In genomic region chr6:146577310-146578109, GRCm38 (mm10) we compare ENCODE assay signal across 8 mouse cellular contexts. TPM values are rescaled to one million over a fixed set of nuclear protein-coding genes. Genes with fewer than 3 reads are reported as not detected.
DNase-seq lines count a peak whose midpoint lies in the region; ATAC-seq and TF ChIP-seq lines count a peak whose summit lies in the region.

Gene Ints13 (minus strand): TSS chr6:146577835.

- 0% methylated on average over 54 of the region's 77 CpGs for WGBS in embryonic facial prominence, embryonic 14.5 days
- WGBS in heart, adult 2 months: under 1% methylated on average over 77 of the region's 77 CpGs
- WGBS in limb, embryonic 13.5 days: under 1% methylated on average over 77 of the region's 77 CpGs
- under 1% methylated on average over 76 of the region's 77 CpGs for WGBS in midbrain, embryonic 16.5 days

- H3K4me1 ChIP-seq in embryonic facial prominence, embryonic 14.5 days (ENCODE audit: control insufficient read depth, insufficient read depth, low read length): peaks cover 25% of the 10 kb centered on the region
- H3K4me1 ChIP-seq in heart, adult 2 months (ENCODE audit: control insufficient read depth, insufficient read depth, low read length): peaks cover 9% of the 10 kb centered on the region
- H3K4me1 ChIP-seq in limb, embryonic 13.5 days: peaks cover 37% of the 10 kb centered on the region
- peaks cover 38% of the 10 kb centered on the region for H3K4me1 ChIP-seq in midbrain, embryonic 16.5 days (ENCODE audit: control insufficient read depth, insufficient read depth, low read length)

- H3K36me3 ChIP-seq in embryonic facial prominence, embryonic 14.5 days (ENCODE audit: control insufficient read depth, insufficient read depth, low read length): peaks cover 3% of the 10 kb centered on the region; the same call in 1 of the 2 replicates
- peaks cover 6% of the 10 kb centered on the region for H3K36me3 ChIP-seq in heart, adult 2 months (ENCODE audit: control insufficient read depth, insufficient read depth, low read length)
- H3K36me3 ChIP-seq in limb, embryonic 13.5 days: no peaks in the 10 kb centered on the region
- H3K36me3 ChIP-seq in midbrain, embryonic 16.5 days (ENCODE audit: control insufficient read depth, insufficient read depth, low read length): no peaks in the 10 kb centered on the region

- peak; percentile 49; the same call in 1 of the 2 replicates for TF ChIP-seq EP300 in heart, adult 2 months (IDR thresholded peaks at IDR 0.05; ENCODE audit: insufficient read depth, low read depth, low read length)

- no peaks in the 10 kb centered on the region for H3K9me3 ChIP-seq in embryonic facial prominence, embryonic 14.5 days (ENCODE audit: control insufficient read depth, low read length)
- H3K9me3 ChIP-seq in limb, embryonic 13.5 days: no peaks in the 10 kb centered on the region
- H3K9me3 ChIP-seq in midbrain, embryonic 16.5 days (replicated peaks; ENCODE audit: control insufficient read depth, low read length, poor library complexity, severe bottlenecking): no peaks in the 10 kb centered on the region

- peak within 1 kb of the TSS; percentile 98 for H3K27ac ChIP-seq in embryonic facial prominence, embryonic 14.5 days (replicated peaks; ENCODE audit: low read depth, low read length)
- H3K27ac ChIP-seq in heart, adult 2 months: peak within 1 kb of the TSS; percentile 100
- H3K27ac ChIP-seq in limb, embryonic 13.5 days: peak within 1 kb of the TSS; percentile 97
- H3K27ac ChIP-seq in midbrain, embryonic 16.5 days (ENCODE audit: low read length): peak within 1 kb of the TSS; percentile 97

- DNase-seq in 3T3-L1 (ENCODE audit: low read depth, low spot score): peak; percentile 99
- DNase-seq in adrenal gland, postnatal 4 days (ENCODE audit: low spot score in 2 of 2): peak; percentile 94 to 96
- DNase-seq in embryonic facial prominence, embryonic 14.5 days (ENCODE audit: low spot score): peak; percentile 99
- peak; percentile 96 to 98 for DNase-seq in heart, adult 2 months
- peak; percentile 96 to 97 for DNase-seq in kidney, adult 8-10 months
- peak; percentile 90 to 98 for DNase-seq in spleen, postnatal 10 days (ENCODE audit: low spot score in 2 of 2)

- peak; percentile 94 for ATAC-seq in embryonic facial prominence, embryonic 14.5 days (ENCODE audit: low read depth)
- ATAC-seq in limb, embryonic 13.5 days (ENCODE audit: low FRiP score, low read depth): peak; percentile 95
- ATAC-seq in midbrain, embryonic 16.5 days: peak; percentile 96

- TF ChIP-seq POLR2A in heart, adult 2 months (IDR thresholded peaks at IDR 0.05; ENCODE audit: insufficient read depth, low read depth, low read length): peak; percentile 96

- intact Hi-C loops in heart, adult 2 months (cut with DNase I): loop anchor here (2.0 to 10.0 kb wide), 4 partner anchors 65 to 187 kb away; partner anchors contain the start of genes Itpr2, Med21, Stk38l and Tm7sf3

- no peaks in the 10 kb centered on the region; the same call in none of the 2 replicates for H3K79me2 ChIP-seq in heart, adult 2 months (replicated peaks; ENCODE audit: control insufficient read depth, insufficient read depth, low read length)

- peak within 1 kb of the TSS; percentile 71 for H3K4me2 ChIP-seq in embryonic facial prominence, embryonic 14.5 days (ENCODE audit: low read depth, low read length)
- peak within 1 kb of the TSS; percentile 75 for H3K4me2 ChIP-seq in limb, embryonic 13.5 days (replicated peaks)
- H3K4me2 ChIP-seq in midbrain, embryonic 16.5 days (ENCODE audit: low read length): peak within 1 kb of the TSS; percentile 91

- peak within 1 kb of the TSS; percentile 86 for H3K9ac ChIP-seq in embryonic facial prominence, embryonic 14.5 days (ENCODE audit: low read depth, low read length)
- H3K9ac ChIP-seq in heart, adult 2 months (ENCODE audit: low read depth, low read length): peak within 1 kb of the TSS; percentile 95
- peak within 1 kb of the TSS; percentile 91 for H3K9ac ChIP-seq in limb, embryonic 13.5 days
- H3K9ac ChIP-seq in midbrain, embryonic 16.5 days (ENCODE audit: low read depth, low read length): peak within 1 kb of the TSS; percentile 92

- 0 out of 2 replicates have a peak, but pooled peaks have one; percentile 22 for TF ChIP-seq CTCF in heart, adult 2 months (IDR thresholded peaks at IDR 0.05)

- no peaks in the 10 kb centered on the region for H3K27me3 ChIP-seq in embryonic facial prominence, embryonic 14.5 days (replicated peaks; ENCODE audit: control insufficient read depth, insufficient read depth, low read length)
- no peaks in the 10 kb centered on the region for H3K27me3 ChIP-seq in heart, adult 2 months (ENCODE audit: control insufficient read depth, insufficient read depth, low read length)
- no peaks in the 10 kb centered on the region for H3K27me3 ChIP-seq in limb, embryonic 13.5 days
- H3K27me3 ChIP-seq in midbrain, embryonic 16.5 days (ENCODE audit: control insufficient read depth, insufficient read depth, low read depth, low read length): no peaks in the 10 kb centered on the region

- peak within 1 kb of the TSS; percentile 62 for H3K4me3 ChIP-seq in embryonic facial prominence, embryonic 14.5 days (ENCODE audit: low read depth, low read length)
- H3K4me3 ChIP-seq in heart, adult 2 months: peak within 1 kb of the TSS; percentile 94
- H3K4me3 ChIP-seq in limb, embryonic 13.5 days: peak within 1 kb of the TSS; percentile 90
- peak within 1 kb of the TSS; percentile 84 for H3K4me3 ChIP-seq in midbrain, embryonic 16.5 days (ENCODE audit: low read depth, low read length)

RNA-seq across cellular contexts. Expression of gene Ints13, which starts in this region (rescaled TPM):
- 10 to 100 TPM; 38.6 to 46.6 TPM for total RNA-seq in adrenal gland, postnatal 4 days (2021)
- polyA plus RNA-seq in embryonic facial prominence, embryonic 14.5 days (2014; fragmentation: Nextera tagmentation; extraction: Ambion mirVana): 46.4 and 50.9 TPM in 2 replicates
- 10 to 100 TPM; 17.8 to 18.2 TPM for total RNA-seq in heart, adult 2 months (2021)
- polyA plus RNA-seq in heart, adult 2 months (2012; rRNA removed): 8.5 and 20.5 TPM in 2 replicates
- polyA plus RNA-seq in limb, embryonic 13.5 days (2015; fragmentation: Nextera tagmentation; extraction: Ambion mirVana): 69.8 and 78.4 TPM in 2 replicates
- 40.3 and 53.9 TPM in 2 replicates for polyA plus RNA-seq in midbrain, embryonic 16.5 days (2015; fragmentation: Nextera tagmentation; extraction: Ambion mirVana)

Comparison
In these comparisons a context has a peak if more than half of its experiments do, and no peak if none do; other contexts are left out.
1. Peak in every context shown above with its lines: DNase-seq, ATAC-seq, H3K4me3 ChIP-seq and H3K27ac ChIP-seq.